Mouse (Mus musculus): Measurements from ENCODE around the gene Gm11146. TPM values are rescaled to one million over a fixed set of nuclear protein-coding genes. Genes with fewer than 3 reads are reported as not detected.
A peak's percentile ranks its signal among the peaks of the same experiment; 100 is the strongest.

Gm11146 gene
- not detected in 2 replicates for polyA plus RNA-seq (2011; ENCODE audit: insufficient read length, low read depth, missing spikeins)

DNA sequence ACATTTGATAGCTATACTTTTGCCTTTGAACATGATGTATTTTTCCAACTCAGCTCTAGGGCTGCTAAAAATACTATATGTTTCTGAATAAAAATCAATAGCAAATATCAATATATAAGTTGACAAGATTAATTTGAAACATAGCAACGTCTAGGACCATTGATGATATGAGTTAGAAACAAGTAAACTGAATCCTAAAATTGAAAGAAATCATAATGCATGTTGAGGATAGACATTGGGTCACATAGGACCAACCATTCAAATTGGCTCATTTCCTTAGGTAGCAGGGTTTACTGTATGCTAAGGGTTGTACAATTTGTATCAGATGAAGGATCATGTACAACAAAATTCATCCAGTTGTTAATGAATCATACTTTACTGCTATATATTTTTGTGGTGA, at the start of gene Gm11146:
Gm11146 (minus strand) TSS at position 101 of the 400 bp plus-strand sequence.
- H3K4me1 ChIP-seq (ENCODE audit: control insufficient read depth, insufficient read depth, low read length): no peaks in the 10 kb centered on the region
- peak within 1 kb of the TSS; percentile 11; the same call in 1 of the 2 replicates for H3K27ac ChIP-seq (ENCODE audit: insufficient read depth, low read length)
- no peak within 1 kb of the TSS for H3K4me3 ChIP-seq (ENCODE audit: insufficient read depth, low read length)
- no peak for TF ChIP-seq CTCF (IDR thresholded peaks at IDR 0.05; ENCODE audit: borderline replicate concordance, insufficient read depth, low read length)
- TF ChIP-seq POLR2A (IDR thresholded peaks at IDR 0.05; ENCODE audit: low read depth, low read length): no peak

DNA sequence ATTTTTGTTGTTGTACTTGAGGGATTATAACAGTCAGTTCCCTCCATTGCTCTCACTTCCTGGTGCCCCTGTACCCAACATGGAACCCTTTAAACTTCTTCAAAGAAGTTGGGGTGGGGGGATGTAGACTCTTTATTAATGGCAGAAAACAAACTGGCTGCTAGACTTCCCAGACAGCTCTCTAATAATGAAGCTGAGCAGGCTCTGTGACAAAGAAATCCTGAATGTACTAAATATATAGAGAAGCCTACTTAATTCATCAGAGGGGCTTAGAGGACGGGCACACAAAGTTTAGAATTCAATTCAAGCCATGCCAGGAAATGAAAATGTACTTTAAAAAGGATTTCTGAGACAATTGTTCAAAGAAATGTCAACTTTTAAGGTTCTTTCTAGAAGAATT, 48.7 kb upstream of the Gm11146 start:
- Histone ChIP-seq H3K4me3 (ENCODE audit: insufficient read depth, low read length) (no peak overlapping the region), H3K4me1 (ENCODE audit: control insufficient read depth, insufficient read depth, low read length) (no peaks in the 10 kb centered on the region)
- TF ChIP-seq POLR2A (IDR thresholded peaks at IDR 0.05; ENCODE audit: low read depth, low read length) (no peak), CTCF (IDR thresholded peaks at IDR 0.05; ENCODE audit: borderline replicate concordance, insufficient read depth, low read length) (no peak)

DNA sequence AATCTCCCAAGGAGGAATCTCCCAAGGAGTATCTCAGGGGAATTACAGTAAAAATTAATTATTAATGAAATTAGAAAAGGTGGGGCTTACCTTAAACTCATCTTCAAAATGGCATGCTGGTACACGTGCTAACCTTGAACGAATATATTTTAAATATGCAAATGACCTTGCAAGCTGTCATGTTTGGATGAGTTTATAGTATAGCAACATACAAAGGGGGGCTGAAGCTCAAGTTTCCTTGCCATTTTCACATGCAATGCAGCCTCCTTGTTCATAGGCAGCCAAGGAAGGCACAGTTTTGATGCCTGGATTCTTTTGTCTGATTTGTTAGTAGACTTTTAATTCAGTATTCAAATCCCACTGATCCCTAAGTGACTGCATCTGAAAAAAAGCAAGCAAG, 47.1 kb upstream of the Gm11146 start:
- no peak overlapping the region for H3K27ac ChIP-seq (ENCODE audit: insufficient read depth, low read length)

More for the DNA sequence above, 48.7 kb upstream of the Gm11146 start:
- no peak overlapping the region for H3K27ac ChIP-seq (ENCODE audit: insufficient read depth, low read length)

DNA sequence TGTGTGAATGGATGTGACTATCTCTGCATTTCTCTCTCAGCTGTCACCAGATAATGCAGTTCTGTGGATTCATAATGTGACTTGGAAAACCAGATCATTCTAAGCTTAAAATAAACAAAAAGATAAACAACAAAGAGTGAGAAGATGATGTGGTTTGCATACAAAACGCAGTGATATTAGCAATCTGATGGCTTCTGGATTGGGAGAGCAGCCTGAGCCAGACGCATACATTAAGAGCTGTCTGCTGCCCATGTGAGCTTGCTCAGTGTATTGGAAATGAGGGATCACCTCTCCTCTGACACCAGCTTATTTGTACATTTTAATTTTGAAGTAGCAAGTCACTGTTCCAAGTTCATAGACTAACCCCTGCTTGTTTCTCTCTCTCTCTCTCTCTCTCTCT, 46.3 kb upstream of the Gm11146 start:
- Histone ChIP-seq H3K4me1 (ENCODE audit: control insufficient read depth, insufficient read depth, low read length) (peaks cover 1% of the 10 kb centered on the region; the same call in 1 of the 2 replicates), H3K4me3 (ENCODE audit: insufficient read depth, low read length) (no peak overlapping the region), H3K27ac (ENCODE audit: insufficient read depth, low read length) (no peak overlapping the region)
- TF ChIP-seq CTCF (IDR thresholded peaks at IDR 0.05; ENCODE audit: borderline replicate concordance, insufficient read depth, low read length): no peak
- no peak for TF ChIP-seq POLR2A (IDR thresholded peaks at IDR 0.05; ENCODE audit: low read depth, low read length)

More for the DNA sequence above, 47.1 kb upstream of the Gm11146 start:
- H3K4me3 ChIP-seq (ENCODE audit: insufficient read depth, low read length): no peak overlapping the region
- no peaks in the 10 kb centered on the region for H3K4me1 ChIP-seq (ENCODE audit: control insufficient read depth, insufficient read depth, low read length)
- no peak for TF ChIP-seq CTCF (IDR thresholded peaks at IDR 0.05; ENCODE audit: borderline replicate concordance, insufficient read depth, low read length)
- TF ChIP-seq POLR2A (IDR thresholded peaks at IDR 0.05; ENCODE audit: low read depth, low read length): no peak

GRCm38 (mm10) chr16:77646146-77646545, 44.3 kb upstream of the Gm11146 start:
- H3K27ac ChIP-seq (ENCODE audit: insufficient read depth, low read length): no peak overlapping the region
- TF ChIP-seq POLR2A (IDR thresholded peaks at IDR 0.05; ENCODE audit: low read depth, low read length): no peak
- no peak for TF ChIP-seq CTCF (IDR thresholded peaks at IDR 0.05; ENCODE audit: borderline replicate concordance, insufficient read depth, low read length)

DNA sequence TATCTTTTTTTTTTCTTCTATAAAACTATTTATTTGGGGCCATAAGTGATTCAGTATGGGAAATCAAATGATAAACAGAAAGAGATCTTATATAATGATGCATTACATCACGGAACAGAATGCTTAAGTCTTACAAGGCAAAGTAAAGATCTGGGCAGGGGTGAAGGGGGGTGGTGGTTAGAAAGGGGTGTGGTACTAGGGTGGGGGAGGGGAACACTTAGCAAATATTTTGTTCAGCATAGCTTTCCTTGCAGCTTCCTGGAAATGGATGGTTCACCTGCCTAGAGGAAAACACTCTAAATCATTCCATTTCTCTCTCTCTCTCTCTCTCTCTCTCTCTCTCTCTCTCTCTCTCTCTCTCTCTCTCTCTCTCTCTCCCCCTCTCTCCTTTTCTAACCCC, 43.1 kb upstream of the Gm11146 start:
- TF ChIP-seq POLR2A (IDR thresholded peaks at IDR 0.05; ENCODE audit: low read depth, low read length): no peak
- TF ChIP-seq CTCF (IDR thresholded peaks at IDR 0.05; ENCODE audit: borderline replicate concordance, insufficient read depth, low read length): no peak
- H3K4me3 ChIP-seq (ENCODE audit: insufficient read depth, low read length): no peak overlapping the region
- H3K4me1 ChIP-seq (ENCODE audit: control insufficient read depth, insufficient read depth, low read length): peaks cover 5% of the 10 kb centered on the region
- 0 out of 2 replicates have a peak overlapping the region, but pooled peaks have one; percentile 22 for H3K27ac ChIP-seq (ENCODE audit: insufficient read depth, low read length)

More at GRCm38 (mm10) chr16:77646146-77646545, 44.3 kb upstream of the Gm11146 start:
- Histone ChIP-seq H3K4me3 (ENCODE audit: insufficient read depth, low read length) (no peak overlapping the region), H3K4me1 (ENCODE audit: control insufficient read depth, insufficient read depth, low read length) (peaks cover 5% of the 10 kb centered on the region)

GRCm38 (mm10) chr16:77643871-77644720, 42.2 kb upstream of the Gm11146 start:
- Histone ChIP-seq H3K27ac (ENCODE audit: insufficient read depth, low read length) (peak overlapping the region; percentile 71), H3K4me1 (ENCODE audit: control insufficient read depth, insufficient read depth, low read length) (peaks cover 5% of the 10 kb centered on the region), H3K4me3 (ENCODE audit: insufficient read depth, low read length) (peak overlapping the region; percentile 40)
- TF ChIP-seq POLR2A (IDR thresholded peaks at IDR 0.05; ENCODE audit: low read depth, low read length) (peak; percentile 60), CTCF (IDR thresholded peaks at IDR 0.05; ENCODE audit: borderline replicate concordance, insufficient read depth, low read length) (no peak)

- peak overlapping the region; percentile 96 for H3K27ac ChIP-seq (ENCODE audit: insufficient read depth, low read length)
- H3K4me3 ChIP-seq (ENCODE audit: insufficient read depth, low read length): peak overlapping the region; percentile 40
- H3K4me1 ChIP-seq (ENCODE audit: control insufficient read depth, insufficient read depth, low read length): peaks cover 5% of the 10 kb centered on the region
- no peak for TF ChIP-seq POLR2A (IDR thresholded peaks at IDR 0.05; ENCODE audit: low read depth, low read length)
- TF ChIP-seq CTCF (IDR thresholded peaks at IDR 0.05; ENCODE audit: borderline replicate concordance, insufficient read depth, low read length): no peak
Observed at GRCm38 (mm10) chr16:77643036-77643870, 41.4 kb upstream of the Gm11146 start.

DNA sequence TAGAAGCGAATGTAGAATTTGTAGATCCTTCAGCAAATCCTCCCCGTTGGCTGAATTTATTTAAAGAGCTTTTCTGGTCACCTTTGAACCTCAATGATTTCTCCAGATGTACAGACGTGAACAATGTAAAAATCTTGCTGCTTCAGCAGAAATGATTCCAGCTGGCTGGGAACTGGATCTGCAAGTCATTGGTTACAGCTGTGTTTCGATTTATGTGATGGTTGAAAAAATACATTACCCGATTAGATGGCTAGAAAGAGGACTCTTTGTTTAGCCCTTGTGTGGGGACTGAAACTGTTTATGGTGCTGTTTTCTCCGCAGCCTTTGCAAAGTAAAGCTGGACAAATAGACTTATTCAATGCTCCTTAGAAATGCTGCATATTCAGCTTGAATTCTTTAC, 34.6 kb upstream of the Gm11146 start:
- TF ChIP-seq CTCF (IDR thresholded peaks at IDR 0.05; ENCODE audit: borderline replicate concordance, insufficient read depth, low read length) (no peak), POLR2A (IDR thresholded peaks at IDR 0.05; ENCODE audit: low read depth, low read length) (no peak)
- peak overlapping the region; percentile 69; the same call in 1 of the 2 replicates for H3K27ac ChIP-seq (ENCODE audit: insufficient read depth, low read length)
- no peak overlapping the region for H3K4me3 ChIP-seq (ENCODE audit: insufficient read depth, low read length)
- no peaks in the 10 kb centered on the region for H3K4me1 ChIP-seq (ENCODE audit: control insufficient read depth, insufficient read depth, low read length)
